Mouse (Mus musculus): ENCODE measurements around the gene Ampd1.
A peak's percentile ranks its signal among the peaks of the same experiment; 100 is the strongest.
"Not testable (repeated sequence)": the region's sequence is repeated elsewhere in the genome, so short reads cannot be mapped to it uniquely, and the experiment has no call there.

The Ampd1 gene

GRCm38 (mm10) chr3:103102454-103103390 lies 28.9 kb downstream of the Ampd1 start, which contains the start of gene Dennd2c:
Gene Dennd2c, plus strand, starts transcription at chr3:103102604.
- peak; percentile 94 for DNase-seq (ENCODE audit: low spot score)

GRCm38 (mm10) chr3:103107565-103108240 lies 33.9 kb downstream of the Ampd1 start:
- no peak for DNase-seq (ENCODE audit: low spot score)

GRCm38 (mm10) chr3:103112216-103112615 lies 38.4 kb downstream of the Ampd1 start:
- no peak for DNase-seq (ENCODE audit: low spot score)

GRCm38 (mm10) chr3:103123636-103124035 lies 49.8 kb downstream of the Ampd1 start:
- DNase-seq (ENCODE audit: low spot score) = no peak

GRCm38 (mm10) chr3:103126138-103126537 lies 52.3 kb downstream of the Ampd1 start:
- DNase-seq (ENCODE audit: low spot score) = no peak

- DNase-seq (ENCODE audit: low spot score) = no peak
These were observed 53.4 kb downstream of the Ampd1 start for GRCm38 (mm10) chr3:103127177-103127576.

GRCm38 (mm10) chr3:103127721-103128120 lies 53.9 kb downstream of the Ampd1 start:
- no peak for DNase-seq (ENCODE audit: low spot score)

- no peak for DNase-seq (ENCODE audit: low spot score)
These were observed 54.4 kb downstream of the Ampd1 start for GRCm38 (mm10) chr3:103128251-103128650.

GRCm38 (mm10) chr3:103129367-103130159 lies 55.7 kb downstream of the Ampd1 start:
- DNase-seq (ENCODE audit: low spot score) = peak; percentile 23

- DNase-seq (ENCODE audit: low spot score) = peak; percentile 41
These were observed 56.5 kb downstream of the Ampd1 start for GRCm38 (mm10) chr3:103130236-103130751.

GRCm38 (mm10) chr3:103133098-103133497 lies 59.3 kb downstream of the Ampd1 start:
- no peak for DNase-seq (ENCODE audit: low spot score)

- no peak for DNase-seq (ENCODE audit: low spot score)
These were observed 62.7 kb downstream of the Ampd1 start for GRCm38 (mm10) chr3:103136414-103137077.

GRCm38 (mm10) chr3:103139047-103139446 lies 65.2 kb downstream of the Ampd1 start:
- DNase-seq (ENCODE audit: low spot score) = no peak

- not testable (repeated sequence) for DNase-seq (ENCODE audit: low spot score)
These were observed 66.5 kb downstream of the Ampd1 start for GRCm38 (mm10) chr3:103140095-103140838.

- no peak for DNase-seq (ENCODE audit: low spot score)
These were observed 67.5 kb downstream of the Ampd1 start for GRCm38 (mm10) chr3:103141287-103141686.

- DNase-seq (ENCODE audit: low spot score) = peak; percentile 56
These were observed 68.6 kb downstream of the Ampd1 start for GRCm38 (mm10) chr3:103142366-103142765.

- DNase-seq (ENCODE audit: low spot score) = no peak
These were observed 71.5 kb downstream of the Ampd1 start for GRCm38 (mm10) chr3:103145336-103145735.

GRCm38 (mm10) chr3:103145791-103146190 lies 72.0 kb downstream of the Ampd1 start:
- DNase-seq (ENCODE audit: low spot score) = no peak

GRCm38 (mm10) chr3:103146330-103147166 lies 72.7 kb downstream of the Ampd1 start:
- no peak for DNase-seq (ENCODE audit: low spot score)

GRCm38 (mm10) chr3:103147775-103148174 lies 74.0 kb downstream of the Ampd1 start:
- no peak for DNase-seq (ENCODE audit: low spot score)
